Mouse (Mus musculus) adrenal gland, adult (tissue): ENCODE measurements around the gene Hoxd4.

Source experiments
- DNase-seq, 2 experiments: peaks; one replicate each; pipeline ENCODE4 v3.0.0; 2022 to 2023; ENCODE audit warnings: low spot score in 1 of 2; ENCODE audit not compliant: inconsistent age in 2 of 2

Hoxd4 gene

GRCm38 (mm10) chr2:74740311-74741091, 28.8 kb downstream of the Hoxd4 start:
- peak in 1 of 2 experiments; percentile 78 for DNase-seq

DNA sequence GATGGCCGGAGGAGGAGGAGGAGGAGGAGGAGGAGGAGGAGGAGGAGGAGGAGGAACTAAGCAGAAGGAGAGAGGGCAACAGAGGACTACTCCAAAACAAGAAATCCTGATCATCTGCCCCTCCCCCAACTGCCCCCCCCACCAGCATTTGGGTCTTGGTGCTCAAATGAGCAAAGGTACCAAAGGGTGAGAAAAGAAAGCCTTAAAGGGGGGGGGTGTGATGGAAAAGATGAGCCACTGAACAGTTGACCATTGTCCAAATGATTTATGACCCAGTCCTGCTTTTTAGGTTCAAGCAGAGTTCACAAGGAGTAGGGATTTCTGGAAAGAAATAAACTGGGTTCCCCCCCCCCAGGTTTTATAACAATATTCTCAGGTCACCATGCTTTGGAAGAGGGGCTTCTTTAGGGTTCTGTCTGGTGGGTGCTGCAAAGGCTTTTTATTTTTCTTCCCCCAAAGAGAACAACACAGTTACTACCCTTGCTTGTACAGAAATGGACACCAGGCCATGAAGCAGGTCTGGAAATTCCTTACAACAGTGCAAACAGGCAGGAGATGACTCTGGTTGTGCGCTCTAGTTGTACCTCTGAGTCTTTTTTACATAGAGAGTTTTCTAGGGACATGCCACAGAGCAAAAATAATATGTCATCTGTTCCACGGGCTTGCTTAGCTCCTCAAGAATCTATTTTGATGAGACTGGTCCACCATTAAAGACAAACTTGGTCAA, 29.7 kb downstream of the Hoxd4 start:
- no peak for DNase-seq

DNA sequence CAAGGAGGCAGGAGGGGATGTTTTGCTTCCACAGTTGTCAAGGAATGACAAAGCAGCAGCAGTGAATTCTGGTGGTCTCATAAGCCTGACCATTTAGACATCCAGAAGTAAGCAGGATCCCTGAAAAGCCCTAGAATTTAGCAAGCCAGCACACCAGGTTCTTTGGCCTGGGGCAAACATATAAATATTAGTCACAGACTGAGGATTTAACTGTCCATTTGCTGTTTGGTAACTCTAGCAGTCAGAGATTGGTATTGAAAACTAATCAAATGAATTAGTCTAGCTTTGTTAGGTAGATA, 30.2 kb downstream of the Hoxd4 start:
- DNase-seq = no peak

DNA sequence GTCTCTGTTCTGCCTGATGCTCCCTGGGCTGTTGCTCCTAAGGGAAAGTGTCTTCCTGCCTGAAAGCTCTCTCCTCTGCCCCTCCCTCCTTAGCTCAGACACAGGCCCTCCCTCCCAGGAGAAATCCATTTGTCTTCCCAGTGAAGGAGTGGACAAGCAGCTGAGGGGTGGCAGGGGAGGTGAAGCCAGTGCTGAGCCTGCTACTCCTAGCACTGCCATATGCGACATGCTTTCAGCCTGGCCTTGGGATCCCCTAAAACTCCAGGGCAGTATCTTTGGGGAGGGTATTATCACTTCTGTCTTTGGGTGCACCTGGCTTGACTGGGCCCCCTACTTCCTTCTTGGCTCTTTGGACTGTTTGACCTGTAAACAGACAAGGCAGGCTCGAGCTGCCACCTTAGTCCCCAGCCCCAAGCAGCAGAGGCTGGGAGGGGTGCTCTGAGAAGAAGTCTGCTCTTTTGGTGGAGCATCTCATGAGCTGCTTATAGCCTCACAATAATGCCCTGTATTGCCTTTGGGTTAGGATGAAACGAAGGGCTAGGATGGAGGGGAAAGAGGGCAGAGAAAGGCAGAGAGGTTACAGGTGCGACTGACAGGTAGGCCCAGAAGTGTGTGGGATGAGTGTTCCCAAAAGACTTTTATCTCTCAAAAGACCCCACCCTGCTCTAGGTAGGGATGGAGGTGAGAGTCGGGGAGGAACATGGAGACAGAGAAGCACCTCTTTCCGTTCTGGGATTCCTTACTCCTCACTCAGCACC, 34.0 kb downstream of the Hoxd4 start:
- no peak for DNase-seq

- DNase-seq = no peak
Observed at GRCm38 (mm10) chr2:74746298-74746921, 34.7 kb downstream of the Hoxd4 start.

DNA sequence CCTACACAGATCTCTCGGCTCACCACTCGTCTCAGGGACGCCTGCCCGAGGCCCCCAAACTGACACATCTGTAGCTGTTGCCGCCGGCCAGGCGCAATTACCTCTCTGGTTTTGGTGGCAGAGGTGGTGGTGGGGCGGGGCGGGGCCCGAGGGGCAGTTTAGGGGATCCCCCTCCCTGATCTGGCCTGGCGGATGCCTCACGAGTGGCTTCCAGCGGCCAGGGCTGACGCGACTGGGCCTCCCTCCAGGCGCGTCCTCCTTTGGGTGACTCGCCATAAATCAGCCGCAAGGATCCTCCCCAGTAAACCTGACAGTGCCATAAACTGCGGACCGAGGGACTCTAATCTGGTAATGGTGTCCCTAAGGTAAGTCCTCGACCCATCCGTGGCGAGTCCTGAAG, 35.3 kb downstream of the Hoxd4 start:
- DNase-seq = peak in 1 of 2 experiments; percentile 62

- DNase-seq = no peak
Observed at GRCm38 (mm10) chr2:74747661-74748141, 36.0 kb downstream of the Hoxd4 start.

GRCm38 (mm10) chr2:74748436-74748995, 36.8 kb downstream of the Hoxd4 start:
- DNase-seq = no peak

- DNase-seq = peak; percentile 55 to 81
Observed at GRCm38 (mm10) chr2:74749337-74750121, 37.8 kb downstream of the Hoxd4 start.

DNA sequence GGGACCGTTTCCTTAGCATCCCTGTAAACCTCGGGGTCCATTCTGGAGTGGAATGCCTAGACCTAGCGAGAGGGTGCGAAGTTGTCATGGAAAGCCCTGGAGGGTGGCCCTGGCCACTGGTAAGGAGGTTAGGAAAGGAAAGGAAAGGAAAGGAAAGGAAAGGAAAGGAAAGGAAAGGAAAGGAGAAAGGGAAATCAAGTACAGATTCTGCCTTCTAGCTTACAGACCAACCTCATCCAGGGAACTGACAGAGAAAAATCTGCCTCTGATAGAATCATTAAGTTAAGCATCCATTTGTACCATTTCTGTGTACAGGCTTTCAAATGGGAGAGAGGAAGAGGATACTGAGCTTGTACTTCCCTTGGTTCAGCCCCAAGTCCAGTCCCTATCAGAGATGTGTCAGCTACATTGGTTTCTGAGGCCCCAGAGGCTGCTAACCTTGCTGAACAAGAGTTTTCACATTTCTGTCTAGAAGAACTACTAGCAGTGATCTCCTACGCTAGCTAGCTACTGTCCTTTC, 39.1 kb downstream of the Hoxd4 start:
- DNase-seq = no peak

DNA sequence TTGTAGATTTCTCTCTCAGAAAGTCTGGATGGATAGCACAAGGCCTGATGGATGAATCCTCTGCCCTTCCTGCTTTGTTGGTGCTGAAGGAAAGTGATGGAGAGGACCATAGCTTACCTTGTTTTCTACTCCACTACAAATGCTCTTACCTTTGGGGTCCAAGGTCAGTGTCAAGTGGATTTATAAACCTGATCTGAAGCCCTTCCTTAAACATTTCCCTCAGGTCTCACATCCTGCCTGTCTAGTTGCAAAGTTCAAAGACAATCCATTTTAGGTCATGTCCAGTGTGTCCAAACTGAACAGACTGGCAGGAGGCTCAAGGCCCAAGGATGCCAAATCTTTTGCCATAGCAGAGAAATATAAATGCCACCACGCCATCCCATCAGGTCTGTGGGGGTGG, 40.1 kb downstream of the Hoxd4 start:
- DNase-seq = no peak

DNA sequence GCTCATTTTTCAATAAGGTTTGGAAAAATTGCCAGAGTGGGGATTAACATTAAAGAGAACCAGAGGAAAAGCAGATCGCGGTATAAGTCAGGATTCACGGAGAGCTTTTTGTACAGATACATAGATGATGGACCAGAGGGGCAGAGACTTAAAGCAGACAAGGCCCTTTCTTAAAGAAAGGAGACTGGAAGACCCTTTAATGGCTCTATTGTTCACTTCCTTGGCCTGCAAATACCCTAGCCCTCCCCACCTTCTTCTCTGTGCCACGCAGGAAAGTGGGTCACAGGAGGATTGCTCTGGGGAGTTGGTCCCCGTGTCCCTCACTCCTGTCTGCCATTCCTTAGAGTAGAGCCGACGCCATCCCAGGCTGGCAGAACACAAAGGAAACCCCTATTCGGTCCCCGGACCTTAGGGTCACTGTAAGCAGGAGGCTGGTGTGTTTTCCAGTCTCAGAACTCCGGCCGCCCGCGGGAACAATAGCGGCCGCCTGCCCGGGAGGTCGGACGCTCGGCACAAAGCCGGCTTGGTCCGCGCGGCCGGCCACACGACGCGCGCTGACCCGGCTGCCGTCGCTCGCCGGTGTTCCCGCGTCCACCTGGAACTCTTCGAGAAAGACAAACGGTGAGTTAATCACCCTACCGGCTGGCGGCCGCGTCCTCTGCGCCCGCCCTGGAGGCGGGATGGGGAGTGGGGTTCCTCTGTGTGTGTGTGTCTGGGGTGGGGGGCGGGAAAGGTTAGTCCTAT, 40.9 kb downstream of the Hoxd4 start:
- DNase-seq = no peak

DNA sequence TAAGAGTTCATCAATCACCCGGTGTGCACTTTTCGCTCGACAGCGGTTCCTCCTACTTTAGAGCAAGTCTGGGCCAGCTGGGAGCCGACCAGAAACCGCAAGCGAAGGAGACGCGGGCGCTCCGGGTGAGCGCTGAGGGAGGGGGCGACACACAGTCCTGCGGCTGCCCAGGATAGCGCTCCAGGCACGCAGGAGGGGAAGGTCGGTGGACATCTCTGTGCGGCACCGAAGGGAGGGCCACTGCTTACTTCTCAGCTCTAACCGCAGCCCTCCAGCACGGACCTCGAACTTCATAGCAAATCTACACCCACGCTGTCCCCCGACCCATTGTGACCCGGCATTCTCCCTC, 41.4 kb downstream of the Hoxd4 start:
- DNase-seq = no peak

- peak in 1 of 2 experiments; percentile 47 for DNase-seq
Observed at GRCm38 (mm10) chr2:74753711-74754110, 42.0 kb downstream of the Hoxd4 start.

- DNase-seq = no peak
Observed at GRCm38 (mm10) chr2:74760146-74760545, 48.4 kb downstream of the Hoxd4 start.

DNA sequence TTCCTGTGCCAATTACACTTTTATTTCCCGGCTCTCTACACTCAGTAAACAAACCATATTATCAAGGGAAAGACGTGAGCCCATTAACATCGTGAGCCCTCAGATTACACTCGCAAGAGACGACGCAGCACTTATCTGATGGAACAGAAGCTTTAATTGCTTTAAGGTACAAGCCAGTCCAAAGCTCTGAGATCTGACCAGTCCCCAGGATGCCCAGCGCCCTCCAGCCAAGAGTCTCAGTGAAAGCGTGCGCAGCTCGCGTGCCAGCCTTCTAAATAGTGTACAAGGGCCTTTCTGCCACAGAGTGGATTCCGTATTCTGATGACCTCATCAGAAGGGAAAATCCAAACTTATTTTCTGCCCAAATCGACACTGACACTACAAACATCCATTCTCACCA, 50.2 kb downstream of the Hoxd4 start:
- DNase-seq = no peak

- peak; percentile 51 to 78 for DNase-seq
Observed at GRCm38 (mm10) chr2:74762522-74763244, 51.0 kb downstream of the Hoxd4 start, which contains the start of gene Hoxd1. TSS of gene Hoxd1 (plus strand) at chr2:74762980.

DNA sequence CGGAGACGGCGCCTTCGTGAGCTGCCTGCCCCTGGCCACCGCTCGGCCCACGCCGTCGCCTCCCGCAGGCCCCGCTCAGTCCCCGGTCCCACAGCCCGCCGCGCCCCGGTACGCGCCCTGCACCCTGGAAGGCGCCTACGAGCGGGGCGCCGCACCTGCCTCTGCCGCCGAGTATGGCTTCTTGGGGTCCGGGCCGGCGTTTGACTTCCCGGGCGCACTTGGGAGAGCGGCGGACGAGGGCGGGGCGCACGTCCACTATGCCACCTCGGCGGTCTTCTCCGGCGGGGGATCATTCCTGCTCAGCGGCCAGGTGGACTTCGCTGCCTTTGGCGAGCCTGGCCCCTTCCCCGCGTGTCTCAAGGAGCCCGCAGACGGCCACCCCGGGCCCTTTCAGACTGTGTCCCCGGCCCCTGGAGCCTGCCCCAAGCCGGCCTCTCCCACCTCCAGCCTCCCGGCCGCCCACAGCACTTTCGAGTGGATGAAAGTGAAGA, 51.6 kb downstream of the Hoxd4 start:
- no peak for DNase-seq
